Mouse (Mus musculus) CH12F3 (cell line): ENCODE data around the gene Dbh.

Experiments
- in situ Hi-C: fragments of 300-500 bp; cut with MboI; formaldehyde crosslinking; loops from 2 replicates; pipeline ENCODE4 v1.14.3; 2020; ENCODE audit warnings: low sequenced_read_pairs

Dbh gene

GRCm38 (mm10) chr2:27164796-27165590 is at the start of gene Dbh:
Dbh (plus strand) TSS chr2:27165233.
- in situ Hi-C loops, result no loop called here

- in situ Hi-C loops, result no loop called here
Measured at GRCm38 (mm10) chr2:27118452-27118851, 46.6 kb upstream of the Dbh start.

- in situ Hi-C loops, result no loop called here
Measured at GRCm38 (mm10) chr2:27119766-27120165, 45.3 kb upstream of the Dbh start.

DNA sequence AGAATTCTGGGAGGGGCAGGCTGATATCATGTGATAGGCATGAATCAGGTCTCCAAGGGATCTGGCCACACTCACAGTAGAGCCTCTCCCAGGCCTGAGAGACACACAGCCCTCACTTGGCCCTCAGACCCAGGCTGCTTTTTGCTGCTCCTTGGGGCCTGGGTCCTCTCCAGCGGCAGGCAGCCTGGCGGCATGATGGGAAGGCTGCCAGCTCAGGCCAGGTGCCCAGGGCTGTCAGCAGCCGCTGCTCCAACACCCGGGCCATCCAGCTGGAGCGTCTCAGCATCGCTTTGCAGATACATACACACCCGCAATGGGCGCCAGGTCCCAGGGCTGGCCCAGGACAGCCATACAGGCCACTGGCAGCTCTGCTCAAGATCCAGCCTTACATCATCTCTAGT is 44.8 kb upstream of the Dbh start:
- in situ Hi-C loops, result no loop called here

- in situ Hi-C loops, result no loop called here
Measured at GRCm38 (mm10) chr2:27121626-27122355, 43.2 kb upstream of the Dbh start.

DNA sequence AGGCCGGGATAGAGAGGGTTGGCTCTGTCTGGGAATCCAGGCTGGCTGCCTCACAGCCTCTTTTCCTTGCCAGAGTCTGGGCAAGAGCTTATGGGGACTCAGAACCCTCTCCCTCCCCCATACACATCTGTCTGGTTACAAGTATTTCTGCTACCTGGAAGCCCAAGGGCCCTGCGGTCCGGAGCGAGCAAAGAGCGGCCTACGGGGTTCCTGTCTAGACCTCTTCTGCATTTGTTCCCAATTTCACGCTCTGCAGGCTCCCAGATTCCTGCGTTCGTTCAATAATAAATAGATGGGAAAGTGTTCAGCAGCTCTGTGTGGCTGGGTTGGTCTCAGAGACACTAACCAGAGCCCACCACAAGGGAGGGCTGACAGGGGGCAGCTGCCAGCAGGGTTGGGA is 42.5 kb upstream of the Dbh start:
- in situ Hi-C loops, result no loop called here

DNA sequence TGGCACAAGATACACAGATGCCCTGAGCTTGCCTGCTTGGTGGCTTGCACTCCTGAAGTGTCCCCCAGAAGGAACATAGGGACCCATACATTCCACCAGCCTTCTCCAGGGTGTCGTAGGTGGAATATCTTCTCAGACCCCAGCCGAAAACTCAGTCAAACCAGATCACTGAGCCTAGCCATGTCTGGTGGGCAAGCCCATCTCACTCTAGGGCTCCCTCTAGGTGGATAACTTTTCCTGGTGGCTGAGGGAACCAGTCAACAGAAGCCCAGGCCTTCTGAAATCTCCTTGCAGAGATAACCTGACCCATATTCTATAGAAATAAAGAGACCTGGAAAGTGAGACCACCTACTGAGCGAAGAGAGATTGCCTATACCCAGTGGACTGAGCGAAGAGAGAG is 41.9 kb upstream of the Dbh start:
- in situ Hi-C loops, result no loop called here

DNA sequence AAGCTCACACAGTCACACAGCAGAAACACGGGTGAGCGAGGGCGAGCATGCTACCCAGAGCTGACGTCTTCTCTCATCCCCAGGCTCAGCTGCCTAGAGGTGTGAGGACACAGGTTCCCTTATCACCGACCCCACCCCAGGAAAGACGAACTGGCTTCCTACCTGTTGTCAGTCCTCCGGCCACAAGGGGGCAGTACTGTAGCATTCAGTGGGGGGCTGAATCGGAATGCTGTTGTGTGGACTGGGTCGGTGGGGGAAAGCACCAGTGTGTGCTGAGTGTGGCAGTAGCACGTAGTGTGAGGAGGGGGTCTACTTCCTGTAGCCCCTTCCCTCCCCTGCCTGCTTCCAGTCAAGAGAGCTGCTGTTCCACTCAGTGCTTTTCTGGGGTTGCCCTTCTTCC is 39.1 kb upstream of the Dbh start:
- in situ Hi-C loops, result no loop called here

DNA sequence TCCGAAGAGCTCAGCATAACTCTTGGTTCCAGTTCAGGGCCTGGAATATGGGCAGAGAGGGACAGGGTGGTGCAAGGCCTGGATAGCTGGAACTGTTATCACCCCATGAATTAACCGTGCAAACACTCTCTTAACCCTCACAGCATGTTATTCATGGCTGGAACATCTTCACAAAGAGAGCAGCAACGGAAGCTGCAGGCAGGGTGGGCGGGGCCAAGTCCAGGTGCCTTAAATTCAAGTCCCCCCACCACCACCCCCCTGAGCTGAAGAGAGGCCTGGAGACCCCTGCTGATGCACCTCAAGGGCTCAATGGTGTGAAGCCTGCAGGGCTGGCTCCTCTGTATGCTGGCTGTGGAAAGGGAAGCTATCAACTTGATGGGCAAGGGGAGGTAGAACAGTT is 38.5 kb upstream of the Dbh start:
- in situ Hi-C loops, result no loop called here

DNA sequence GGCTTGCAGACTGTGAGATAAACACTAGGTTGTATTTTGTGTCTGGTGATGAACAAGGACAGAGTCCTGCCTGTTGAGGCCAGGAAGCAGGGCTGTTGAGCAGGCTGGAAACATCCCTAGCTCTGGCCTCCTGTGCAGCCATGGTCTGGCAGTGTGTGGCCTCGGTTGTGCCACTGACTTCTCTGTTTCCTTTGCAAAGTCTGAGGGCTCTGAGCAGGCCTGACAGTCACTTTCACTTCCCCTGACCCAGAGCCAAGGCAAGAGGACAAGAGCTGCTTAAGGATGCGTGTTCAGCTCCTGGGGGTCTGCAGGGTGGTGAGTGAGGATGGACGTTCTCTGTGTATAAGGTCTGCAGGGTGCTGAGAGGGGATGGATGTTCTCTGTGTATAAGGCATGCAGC is 36.0 kb upstream of the Dbh start:
- in situ Hi-C loops, result no loop called here

DNA sequence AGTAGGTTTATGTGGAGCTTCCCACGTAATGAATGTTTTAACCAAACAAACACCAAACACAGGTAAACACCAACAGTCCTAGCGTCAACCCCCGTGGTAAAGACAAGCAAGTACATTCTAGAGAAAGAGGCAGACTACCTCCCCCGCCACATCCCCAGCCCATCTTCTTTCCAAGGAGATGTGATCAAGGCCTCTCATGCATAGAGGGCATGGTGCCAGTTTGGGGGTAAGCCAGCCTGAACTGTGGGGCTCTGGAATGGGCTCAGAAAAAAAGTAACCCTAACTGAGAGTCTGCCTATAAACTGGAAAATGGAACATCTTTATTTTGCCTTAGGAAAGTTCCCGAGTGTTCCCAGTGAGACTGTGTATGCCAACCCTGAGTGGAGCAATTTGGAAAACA is 29.1 kb upstream of the Dbh start:
- in situ Hi-C loops, result no loop called here

DNA sequence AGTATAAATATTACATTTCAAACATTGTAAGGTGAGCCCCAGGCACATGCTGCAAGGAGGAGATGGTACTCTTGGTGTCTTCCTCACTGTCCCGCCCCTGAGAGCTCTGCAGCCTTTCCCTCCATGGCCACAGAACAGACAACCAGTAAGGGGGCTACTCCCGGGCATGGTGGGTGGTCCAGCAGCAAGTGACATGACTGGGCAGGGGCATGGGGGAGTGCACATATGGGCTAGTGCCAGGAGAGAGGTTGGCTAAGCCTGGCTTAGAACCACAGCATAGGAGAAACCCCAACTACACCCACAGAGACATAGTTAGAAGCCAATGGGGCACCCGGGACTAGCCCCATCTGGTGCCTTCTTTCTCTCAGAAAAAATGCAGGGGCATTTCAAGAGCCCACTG is 28.7 kb upstream of the Dbh start:
- in situ Hi-C loops, result no loop called here

- in situ Hi-C loops, result no loop called here
Measured at GRCm38 (mm10) chr2:27136789-27137188, 28.2 kb upstream of the Dbh start.

- in situ Hi-C loops, result no loop called here
Measured at GRCm38 (mm10) chr2:27138356-27138755, 26.7 kb upstream of the Dbh start.

DNA sequence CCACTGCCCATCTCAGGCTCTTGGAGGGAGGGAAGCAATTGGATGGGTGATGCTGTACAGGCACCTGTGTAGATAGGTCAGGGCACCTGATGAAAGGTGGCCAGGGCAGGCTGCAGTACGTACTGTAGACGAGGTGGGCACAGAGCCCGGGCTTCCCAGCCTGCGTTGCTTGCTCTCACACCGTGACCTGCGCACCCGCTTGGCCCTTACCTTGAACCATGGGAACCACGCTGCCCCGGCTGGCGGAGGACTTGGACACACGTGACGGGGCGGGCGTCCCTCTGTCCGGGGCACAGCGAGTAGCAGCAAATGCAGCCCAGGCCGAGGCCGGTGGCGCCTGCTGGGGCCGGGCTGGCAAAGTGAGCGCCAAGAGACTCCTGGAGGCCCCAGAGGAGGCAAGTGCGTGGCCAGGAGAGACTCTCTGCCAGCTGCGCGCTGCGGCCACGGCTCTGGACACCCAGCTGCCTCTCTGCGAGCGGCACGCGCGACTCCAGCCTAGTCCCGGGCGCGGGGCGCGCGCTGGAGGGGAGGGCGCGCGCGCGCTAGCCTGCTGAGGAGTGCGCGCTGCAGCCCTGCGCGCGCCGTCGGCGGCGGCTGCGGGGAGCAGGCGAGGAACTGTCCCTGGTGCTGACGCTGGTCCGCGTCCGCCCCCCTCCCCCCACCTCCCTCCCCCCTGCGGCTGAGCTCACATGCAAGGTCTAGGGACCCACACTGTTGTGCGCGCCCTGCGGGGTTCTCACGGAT is 22.9 kb upstream of the Dbh start, which contains the start of gene Fam163b:
Gene Fam163b (minus strand): TSS at position 542 of the 744 bp plus-strand sequence.
- in situ Hi-C loops, result no loop called here

DNA sequence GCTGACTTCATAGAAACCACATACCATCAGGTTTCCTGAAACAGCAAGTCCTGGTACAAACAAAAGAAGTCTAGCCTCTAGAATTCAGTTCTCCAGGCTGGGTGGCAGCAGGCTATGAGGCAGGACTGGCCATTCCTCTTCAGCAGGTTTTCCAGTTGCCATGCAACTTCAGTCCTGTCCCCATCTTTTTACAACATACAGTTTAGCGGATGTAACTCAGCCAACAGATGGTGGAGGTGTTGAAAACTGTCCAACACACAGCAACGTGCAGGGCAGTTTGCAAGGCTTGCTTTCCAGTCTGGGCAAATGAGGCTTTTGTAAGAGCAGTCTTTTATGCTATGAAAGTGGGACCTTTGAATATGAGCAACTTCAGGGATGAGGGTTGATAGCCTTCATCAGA is 20.1 kb upstream of the Dbh start:
- in situ Hi-C loops, result no loop called here

GRCm38 (mm10) chr2:27146840-27147239 is 18.2 kb upstream of the Dbh start:
- in situ Hi-C loops, result no loop called here

GRCm38 (mm10) chr2:27149457-27149856 is 15.6 kb upstream of the Dbh start:
- in situ Hi-C loops, result no loop called here

GRCm38 (mm10) chr2:27154466-27155185 is 10.4 kb upstream of the Dbh start:
- in situ Hi-C loops, result no loop called here

DNA sequence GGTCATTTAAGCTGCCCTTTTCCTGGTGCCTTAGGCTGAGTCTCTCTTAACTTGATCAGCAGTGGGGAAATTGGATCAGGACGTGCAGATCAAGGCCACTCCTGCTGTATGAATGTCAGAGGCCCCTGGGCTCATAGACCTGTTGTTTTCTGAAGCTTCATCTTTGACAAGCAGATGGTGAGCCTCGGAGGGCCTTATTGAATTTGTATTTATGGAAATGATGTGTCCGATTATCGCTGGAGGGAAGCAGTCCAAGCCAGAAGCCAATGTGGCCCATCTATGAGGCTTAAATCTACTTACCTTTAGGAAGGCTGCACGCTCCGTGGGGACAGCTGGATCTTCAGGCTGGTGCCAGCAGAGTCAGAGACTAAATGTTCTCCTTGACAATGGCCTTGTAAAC is 8.4 kb upstream of the Dbh start:
- in situ Hi-C loops, result no loop called here

DNA sequence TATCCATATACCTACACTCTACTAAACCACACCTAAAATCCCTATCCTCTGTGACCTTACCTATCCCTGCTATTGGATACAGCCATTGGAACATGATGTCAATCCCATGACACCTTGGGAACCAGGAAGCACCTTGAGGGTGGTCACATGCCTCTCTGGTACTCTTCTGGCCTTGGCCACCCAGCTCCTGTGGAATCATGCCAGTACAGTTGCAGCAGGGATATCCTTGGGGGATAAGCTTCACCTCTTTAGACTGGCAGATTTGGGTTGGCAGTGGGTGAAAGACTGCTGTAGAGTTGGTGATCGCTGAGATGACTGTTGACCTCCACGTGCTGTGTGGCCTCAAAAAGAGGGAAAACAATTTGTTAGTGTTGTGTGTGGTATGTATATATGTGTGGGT is 3.5 kb upstream of the Dbh start:
- in situ Hi-C loops, result no loop called here
